Mouse (Mus musculus) layer of hippocampus, adult 8-10 months (tissue): ENCODE results near the gene Itpr2. TPM values are rescaled to one million over a fixed set of nuclear protein-coding genes. Genes with fewer than 3 reads are reported as not detected.

ENCODE experiments used
- DNase-seq, 2 experiments: peaks; one replicate each; pipeline ENCODE4 v3.0.0; 2022; ENCODE audit warnings: low spot score in 2 of 2
- total RNA-seq, 4 experiments: library from RNA; stranded (reverse); gene quantifications; 2 replicates each; pipeline ENCODE4 v1.2.4; 2022

Itpr2 gene
- total RNA-seq, 4 experiments from 2014 or later, result 17.4 to 26.0 (median 21.9) TPM

DNA sequence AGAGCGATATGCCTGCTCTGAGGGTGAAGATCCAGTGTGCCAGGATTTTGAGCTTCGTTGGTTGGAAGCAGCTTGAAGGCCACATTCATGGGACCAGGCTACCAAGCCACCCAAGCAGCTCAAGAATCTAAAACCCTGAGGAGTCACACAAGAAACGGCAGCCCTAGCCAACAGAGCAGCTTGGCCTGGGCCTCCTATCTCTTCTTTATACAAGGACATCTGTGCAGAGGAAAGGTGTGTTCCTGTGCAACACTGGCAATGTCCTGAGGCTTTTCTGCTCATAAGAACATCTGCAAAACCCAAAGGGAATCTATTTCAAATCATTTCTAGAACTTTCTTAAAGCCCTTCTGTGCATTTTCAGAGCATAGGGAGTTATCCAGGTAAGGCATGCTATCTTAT lies 274.0 kb downstream of the Itpr2 start:
- DNase-seq, result no peak

GRCm38 (mm10) chr6:146222403-146223063 lies 279.5 kb downstream of the Itpr2 start:
- DNase-seq, result no peak

DNA sequence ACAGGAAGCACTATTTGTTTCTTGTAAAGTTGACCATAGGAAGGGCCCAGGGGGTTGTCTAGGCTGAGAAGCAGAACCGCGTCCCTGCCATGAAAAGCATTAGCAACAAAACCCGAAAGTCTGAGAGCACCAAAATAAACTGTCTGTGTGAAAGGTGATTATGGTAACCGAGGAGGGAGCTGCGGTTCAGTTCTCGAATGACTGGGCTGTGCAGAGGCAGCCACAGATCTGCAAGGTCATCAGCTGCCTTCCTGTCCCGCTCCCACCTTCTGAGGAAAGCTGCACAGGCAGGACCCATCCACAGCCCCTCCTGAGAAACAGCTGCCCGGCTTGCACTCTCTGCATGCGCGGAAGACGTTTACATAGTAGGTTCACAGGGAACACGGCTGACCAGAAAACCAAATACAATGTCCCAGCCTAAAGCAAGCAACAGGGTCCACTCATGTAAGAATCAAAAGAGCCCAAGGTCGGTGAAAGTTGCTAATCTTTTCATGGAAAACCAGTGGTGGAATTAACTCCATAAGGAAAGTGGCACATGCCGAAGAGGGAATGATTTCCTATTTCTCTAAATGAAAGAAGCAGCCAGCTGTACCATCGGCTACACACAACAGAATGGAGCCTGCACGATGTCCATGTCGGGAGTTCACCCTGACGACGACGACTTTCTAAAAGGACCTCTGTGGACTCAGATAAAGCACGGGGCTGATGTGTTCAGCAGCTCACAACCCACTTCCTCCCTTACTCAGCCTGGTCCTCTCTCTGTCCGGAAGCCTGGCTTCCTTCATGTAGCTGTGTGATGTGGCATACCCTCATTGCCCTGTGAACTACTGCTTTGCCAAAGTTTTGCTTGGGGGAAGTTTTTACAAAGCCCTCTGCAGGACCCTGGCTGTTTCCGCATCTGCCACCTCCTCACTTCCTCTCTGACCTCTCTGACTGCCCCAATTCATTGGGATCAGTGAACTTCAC lies 280.4 kb downstream of the Itpr2 start:
- DNase-seq, result no peak

DNA sequence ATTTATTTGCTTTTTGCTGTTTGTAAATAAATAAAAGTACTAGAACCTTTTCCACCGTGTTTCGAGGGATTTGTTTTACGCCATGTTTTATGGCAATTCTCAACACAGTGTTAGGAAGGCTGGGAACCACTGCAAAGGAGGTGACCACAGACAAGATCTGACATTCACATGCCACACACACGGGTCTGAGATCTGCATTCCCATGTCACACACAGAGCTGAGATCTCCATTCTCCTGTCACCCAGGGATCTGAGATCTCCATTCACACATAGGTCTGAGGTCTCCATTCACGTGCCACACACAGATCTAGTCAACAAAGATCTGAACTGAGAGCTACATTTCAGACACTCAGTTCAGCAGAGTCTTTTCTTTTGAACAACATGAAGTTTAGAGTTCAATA lies 282.0 kb downstream of the Itpr2 start:
- DNase-seq, result no peak

- DNase-seq, result no peak
These were observed 282.5 kb downstream of the Itpr2 start for GRCm38 (mm10) chr6:146219534-146219933.

GRCm38 (mm10) chr6:146215302-146215701 lies 286.7 kb downstream of the Itpr2 start:
- DNase-seq, result no peak

- no peak for DNase-seq
These were observed 289.7 kb downstream of the Itpr2 start for GRCm38 (mm10) chr6:146212339-146212738.

GRCm38 (mm10) chr6:146211233-146211632 lies 290.8 kb downstream of the Itpr2 start:
- no peak for DNase-seq

DNA sequence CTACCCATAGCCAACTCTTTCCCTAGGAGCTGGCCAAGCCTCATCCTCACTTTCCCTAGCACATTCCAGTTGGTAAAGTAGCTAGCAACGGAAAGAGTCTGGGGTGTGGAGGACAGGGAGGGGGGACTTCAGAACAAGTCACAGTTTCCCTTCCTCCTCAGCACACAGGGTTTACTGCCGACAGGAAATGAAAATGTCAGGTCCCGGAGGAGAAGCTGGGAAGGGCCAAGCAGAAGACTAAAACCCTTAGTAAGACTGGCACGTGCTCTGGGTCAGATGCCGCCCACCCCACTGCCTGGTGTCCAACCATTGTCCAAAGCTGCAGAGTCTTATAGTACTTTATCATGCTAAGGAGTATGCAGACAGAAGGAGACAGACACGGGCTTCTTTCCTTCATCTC lies 293.0 kb downstream of the Itpr2 start:
- no peak for DNase-seq

DNA sequence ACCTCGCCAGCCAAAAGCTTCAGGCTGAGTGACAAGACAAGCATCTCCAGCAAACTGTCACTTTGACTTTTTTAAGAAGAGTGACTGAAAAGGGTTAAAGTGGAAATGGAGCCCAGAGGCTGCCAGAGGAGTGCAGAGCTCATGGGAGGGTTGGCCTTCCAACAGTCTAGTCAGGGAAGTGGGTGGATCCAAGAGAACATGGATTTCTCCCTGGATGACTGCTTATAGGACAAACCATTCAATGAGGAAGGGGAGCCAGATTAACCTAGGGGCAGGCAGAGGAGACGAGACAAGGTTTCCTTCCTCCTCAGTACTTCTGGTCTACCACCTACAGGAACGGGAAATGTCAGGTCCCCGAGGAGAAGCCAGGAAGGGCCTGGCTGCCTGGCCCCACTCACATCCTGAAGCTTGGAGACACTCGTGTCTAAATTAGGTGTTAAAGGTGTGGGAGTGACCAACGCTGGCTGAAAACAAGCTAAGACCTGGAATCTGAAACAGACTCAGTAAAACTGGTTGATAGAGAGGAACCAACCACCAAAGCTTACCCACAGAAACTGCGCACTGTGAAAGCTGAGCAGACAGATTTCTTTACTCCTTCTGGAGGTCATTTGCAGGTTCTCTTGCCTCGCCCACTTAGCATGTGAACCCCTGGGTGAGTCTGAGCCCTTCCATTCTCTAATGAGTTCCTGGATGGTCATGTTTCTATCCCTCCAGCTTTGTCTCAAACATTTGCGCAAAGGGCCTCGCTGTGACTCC lies 294.6 kb downstream of the Itpr2 start:
- DNase-seq, result no peak

- DNase-seq, result no peak
These were observed 296.9 kb downstream of the Itpr2 start for GRCm38 (mm10) chr6:146205136-146205535.

DNA sequence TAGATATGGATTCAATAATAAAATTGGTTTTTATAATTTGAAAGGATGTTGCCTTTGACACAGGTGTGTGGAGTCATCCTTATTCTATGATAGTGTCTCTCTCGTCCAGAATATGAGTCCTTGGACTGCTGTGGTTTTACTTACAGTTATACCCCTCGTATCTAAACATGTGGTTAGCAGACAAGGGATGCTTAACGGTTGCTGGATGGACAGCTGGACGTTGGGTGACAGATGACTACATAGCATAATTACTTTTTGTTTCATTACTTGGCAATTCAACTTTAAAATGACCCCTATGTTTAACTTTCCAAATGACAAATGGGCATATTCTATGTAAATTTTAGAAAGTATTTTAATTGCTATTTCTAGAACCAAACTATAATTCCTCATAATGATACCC lies 297.6 kb downstream of the Itpr2 start:
- DNase-seq, result no peak

- DNase-seq, result no peak
These were observed 304.1 kb downstream of the Itpr2 start for GRCm38 (mm10) chr6:146197868-146198379.

DNA sequence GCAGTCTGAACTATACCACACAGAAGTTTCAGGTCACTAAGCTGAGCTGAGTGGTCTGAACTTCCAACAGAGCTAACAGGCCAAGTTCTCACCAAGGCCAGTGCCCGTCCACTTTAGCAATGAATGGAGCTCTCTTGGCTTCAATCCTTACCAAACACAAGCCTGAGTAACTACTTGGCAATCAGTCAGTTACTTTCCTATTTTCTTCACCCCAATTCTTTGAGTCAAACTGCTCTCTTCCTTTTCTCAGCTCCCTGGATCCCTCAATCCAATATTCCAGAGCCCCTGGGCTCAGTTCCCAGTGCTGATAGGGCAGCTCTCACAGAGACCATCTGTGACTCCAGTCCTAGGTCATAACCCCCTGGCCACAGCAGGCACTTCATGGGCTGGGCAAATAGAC lies 305.3 kb downstream of the Itpr2 start:
- DNase-seq, result no peak

DNA sequence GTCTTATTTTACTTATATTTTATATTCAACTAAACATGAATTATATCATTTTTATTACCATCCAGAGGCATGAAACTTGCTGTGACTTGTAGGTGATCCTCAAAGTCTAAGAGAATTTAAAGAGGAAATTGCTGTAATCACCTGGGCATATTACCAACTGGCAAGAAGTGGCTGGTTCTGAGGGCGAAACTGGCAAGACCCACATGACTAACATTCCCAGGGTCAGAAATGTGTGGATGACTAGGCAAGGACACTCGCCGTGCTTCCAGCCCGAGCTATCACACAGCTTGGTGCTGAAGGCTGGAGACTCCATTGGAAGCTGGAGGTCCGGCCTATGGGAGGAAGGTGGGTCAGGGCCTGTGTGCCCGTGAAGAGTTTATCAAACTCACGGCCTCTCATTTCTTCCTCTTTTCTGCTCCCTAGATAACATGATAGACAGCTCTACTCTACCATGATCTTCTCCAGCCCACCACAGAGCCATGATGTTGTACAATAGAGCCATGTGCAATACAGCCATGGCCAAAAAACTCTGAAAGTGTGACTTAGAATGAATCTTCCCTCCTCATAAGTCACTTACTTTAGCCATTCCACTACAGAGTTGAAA lies 306.1 kb downstream of the Itpr2 start:
- DNase-seq, result no peak

GRCm38 (mm10) chr6:146191931-146192330 lies 310.1 kb downstream of the Itpr2 start:
- DNase-seq, result no peak

GRCm38 (mm10) chr6:146190006-146190405 lies 312.0 kb downstream of the Itpr2 start:
- no peak for DNase-seq

DNA sequence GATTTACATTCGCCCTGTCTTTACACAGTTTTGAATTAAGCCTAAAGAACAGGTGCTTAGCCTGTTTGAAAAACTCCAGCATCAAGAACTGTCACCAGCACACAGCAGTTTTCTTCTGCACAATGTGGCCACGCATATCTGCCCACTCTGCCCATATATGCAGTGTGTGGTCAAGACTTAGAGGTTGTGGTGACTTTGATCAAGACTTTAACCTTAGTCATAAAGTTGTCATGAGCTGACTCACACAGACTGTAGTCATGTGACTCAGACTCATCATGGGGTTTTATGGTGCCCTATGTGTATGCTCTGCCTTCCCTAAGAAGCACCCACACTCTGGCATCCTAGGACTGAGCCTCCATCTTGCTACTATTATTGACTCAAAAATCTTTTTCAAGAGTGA lies 316.5 kb downstream of the Itpr2 start:
- DNase-seq, result no peak

DNA sequence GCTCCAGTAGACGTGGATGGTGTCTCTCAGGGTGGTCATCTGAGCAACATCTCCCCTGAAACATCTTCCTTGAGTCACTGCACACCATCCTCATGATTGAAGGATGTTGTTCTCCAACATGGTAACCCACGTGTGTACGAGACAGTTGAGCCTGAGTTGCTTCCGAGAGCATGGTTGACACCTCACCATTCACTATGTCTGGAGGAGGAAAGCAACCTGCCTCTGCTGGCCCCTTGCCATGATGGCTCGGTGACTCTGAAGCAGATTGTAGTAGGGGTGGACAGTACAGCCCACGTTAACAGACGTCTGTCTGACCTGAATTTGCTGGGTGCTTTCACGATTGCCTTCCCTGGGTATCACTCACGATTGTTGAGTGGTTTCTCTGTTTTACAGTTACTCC lies 317.3 kb downstream of the Itpr2 start:
- DNase-seq, result no peak

DNA sequence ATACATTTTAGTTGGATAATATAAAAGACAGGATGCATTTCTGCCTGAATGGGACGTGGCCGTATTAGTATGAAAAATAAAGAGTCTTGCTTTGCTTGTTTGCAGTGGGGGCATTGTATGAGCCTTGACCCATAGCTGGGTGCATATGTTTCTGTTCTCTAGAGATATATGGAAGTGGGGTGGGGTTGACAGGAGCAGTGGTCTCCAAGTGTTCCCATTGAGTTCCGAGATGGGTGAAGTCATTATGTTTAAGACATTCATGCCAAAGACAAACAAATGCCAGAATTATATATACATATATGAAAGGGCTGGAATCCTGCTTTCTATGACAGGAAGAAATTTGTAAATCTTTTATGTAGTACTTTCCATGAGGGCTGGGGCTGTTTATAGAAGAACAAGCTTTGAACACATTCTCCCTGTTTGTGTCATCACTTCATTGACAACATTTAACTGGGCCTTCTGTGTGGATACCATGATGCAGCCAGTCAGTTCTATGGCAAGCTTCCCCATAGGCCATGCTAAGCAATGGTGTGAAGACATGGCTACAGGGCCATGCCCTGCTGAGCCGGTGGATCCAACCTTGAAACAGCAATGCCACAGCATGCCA lies 327.3 kb downstream of the Itpr2 start:
- no peak for DNase-seq

GRCm38 (mm10) chr6:146170603-146171051 lies 331.4 kb downstream of the Itpr2 start:
- no peak for DNase-seq
